Mouse (Mus musculus): ENCODE data around the gene Txnrd3.

DNA sequence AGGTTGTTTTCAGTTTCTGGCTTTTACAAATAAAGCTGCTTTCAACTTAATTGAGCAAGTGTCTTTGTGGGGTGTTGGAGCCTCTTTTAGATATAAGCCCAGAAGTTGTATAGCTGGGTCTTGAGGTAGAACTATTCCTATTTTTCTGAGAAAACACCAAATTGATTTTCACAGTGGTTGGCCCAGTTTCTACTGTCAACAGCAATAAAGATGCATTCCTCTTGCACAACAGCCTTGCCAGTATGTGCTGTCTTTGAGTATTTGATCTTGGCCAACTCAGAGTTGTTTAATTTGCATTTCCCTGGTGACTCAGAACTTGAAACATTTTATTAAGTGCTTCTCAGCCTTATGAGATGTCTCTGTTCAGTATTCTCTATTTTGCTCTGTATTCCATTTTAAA is 74.3 kb downstream of the Txnrd3 start:
- TF ChIP-seq CTCF (IDR thresholded peaks at IDR 0.05; ENCODE audit: low read depth) = no peak
- no peak for TF ChIP-seq EP300 (IDR thresholded peaks at IDR 0.05; ENCODE audit: low read depth)
